Mouse (Mus musculus): ENCODE data around the gene Zfp423.

Gene Zfp423

DNA sequence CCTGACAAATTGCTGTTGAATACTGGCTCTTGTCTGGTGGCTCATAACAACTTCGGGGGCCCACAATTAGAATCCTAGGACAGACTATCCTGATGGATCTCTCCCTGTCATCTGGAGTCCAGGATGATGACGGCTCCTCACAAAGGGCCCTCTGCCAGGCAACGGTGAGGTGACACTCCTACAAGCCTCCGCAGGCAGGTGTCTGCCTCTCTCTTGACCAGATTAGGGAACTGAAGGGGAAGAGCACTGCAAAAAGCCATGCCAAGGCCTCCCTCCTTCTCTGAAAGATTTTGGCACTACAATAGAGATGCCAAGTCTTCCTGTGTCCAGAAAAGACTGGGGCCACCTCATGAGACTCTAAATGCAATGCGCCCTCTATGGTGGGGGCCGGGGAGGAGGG is 7.1 kb downstream of the Zfp423 start:
- CTCF ChIA-PET = no interaction called here

DNA sequence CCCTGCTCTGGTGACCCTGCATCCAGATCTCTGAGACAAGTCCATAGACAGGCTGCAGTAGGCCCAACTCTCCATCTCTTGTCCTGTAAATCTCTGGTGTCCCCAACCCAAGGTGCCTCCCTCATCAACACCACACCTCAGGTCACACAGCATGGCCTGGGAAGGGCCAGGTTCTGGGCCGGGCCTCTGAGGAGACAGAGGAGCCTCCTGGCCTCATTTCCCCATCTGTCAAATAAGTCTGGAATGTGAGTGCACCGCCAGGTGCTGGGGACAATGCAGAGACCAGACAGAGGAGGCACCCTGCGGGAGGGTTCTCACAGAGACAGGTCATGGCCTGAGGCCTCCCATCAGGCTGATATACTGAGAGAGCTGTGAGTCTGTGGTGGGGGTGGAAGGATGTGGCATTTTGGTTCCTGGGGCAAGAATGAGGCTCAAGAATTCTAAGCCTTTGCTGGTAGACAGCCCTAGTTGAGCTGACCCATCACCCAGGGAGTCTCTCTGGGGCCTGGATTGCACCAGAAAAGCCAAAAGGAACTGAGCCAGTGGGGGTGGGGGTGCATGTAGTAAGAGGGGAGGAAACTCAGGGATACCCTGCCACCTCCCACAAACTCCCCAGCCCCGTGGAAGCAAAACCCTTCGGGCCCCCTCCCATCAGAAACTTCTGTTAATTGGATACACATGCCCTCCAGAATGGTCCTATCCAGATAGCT is 15.0 kb downstream of the Zfp423 start:
- CTCF ChIA-PET = no interaction called here

GRCm38 (mm10) chr8:87943651-87944091 is 15.7 kb downstream of the Zfp423 start:
- CTCF ChIA-PET = no interaction called here

GRCm38 (mm10) chr8:87940646-87941045 is 18.7 kb downstream of the Zfp423 start:
- CTCF ChIA-PET = no interaction called here

DNA sequence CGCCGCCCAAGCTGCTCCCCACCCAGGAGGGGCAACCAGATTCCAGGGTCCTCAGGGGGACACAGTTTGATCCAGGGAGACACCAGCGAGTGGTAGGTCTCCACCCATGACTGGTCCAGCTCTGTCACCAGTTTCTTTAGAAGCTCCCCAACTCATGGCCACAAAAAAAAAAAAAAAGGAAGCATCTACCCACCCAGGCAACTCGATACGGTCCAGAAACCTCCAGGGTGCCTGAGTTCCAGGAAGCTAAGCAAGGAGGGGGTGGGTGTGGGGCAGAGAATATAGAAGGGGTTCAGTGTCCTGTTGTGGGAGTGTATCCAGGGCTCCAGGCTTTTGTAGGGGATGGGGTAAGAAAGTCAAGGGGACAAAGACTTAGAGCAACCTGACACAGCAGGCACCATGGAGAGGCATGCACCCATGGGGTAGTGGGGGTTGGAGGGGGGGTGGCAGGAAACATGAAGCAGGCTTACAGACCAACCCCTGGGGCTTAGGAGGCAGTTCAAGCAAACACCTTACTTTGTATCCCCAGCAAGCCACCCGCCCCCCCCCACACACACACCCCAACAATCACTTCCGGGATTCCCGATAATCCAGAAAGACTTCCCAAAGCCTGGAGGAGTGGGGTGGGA is 20.0 kb downstream of the Zfp423 start:
- CTCF ChIA-PET = no interaction called here

GRCm38 (mm10) chr8:87938351-87939232 is 20.8 kb downstream of the Zfp423 start:
- CTCF ChIA-PET = no interaction called here

DNA sequence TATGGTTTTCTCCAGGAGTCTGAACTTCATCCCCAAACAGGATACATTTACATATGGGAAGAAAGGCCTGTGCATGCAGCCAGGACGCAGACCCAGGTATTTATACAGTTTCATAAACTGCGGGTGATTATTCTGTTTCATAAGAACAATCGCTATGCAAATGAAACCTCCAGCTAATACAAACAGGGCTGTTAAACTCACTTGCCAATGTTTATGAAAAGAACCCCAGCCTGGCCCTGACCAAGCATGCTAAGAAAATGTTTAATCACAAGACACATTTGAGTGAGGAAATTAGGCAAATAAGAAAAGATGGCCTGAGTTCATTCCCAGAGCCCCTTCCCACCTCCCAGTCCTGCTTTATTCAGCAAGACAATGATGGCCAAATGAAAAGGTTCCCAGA is 22.2 kb downstream of the Zfp423 start:
- CTCF ChIA-PET = no interaction called here

DNA sequence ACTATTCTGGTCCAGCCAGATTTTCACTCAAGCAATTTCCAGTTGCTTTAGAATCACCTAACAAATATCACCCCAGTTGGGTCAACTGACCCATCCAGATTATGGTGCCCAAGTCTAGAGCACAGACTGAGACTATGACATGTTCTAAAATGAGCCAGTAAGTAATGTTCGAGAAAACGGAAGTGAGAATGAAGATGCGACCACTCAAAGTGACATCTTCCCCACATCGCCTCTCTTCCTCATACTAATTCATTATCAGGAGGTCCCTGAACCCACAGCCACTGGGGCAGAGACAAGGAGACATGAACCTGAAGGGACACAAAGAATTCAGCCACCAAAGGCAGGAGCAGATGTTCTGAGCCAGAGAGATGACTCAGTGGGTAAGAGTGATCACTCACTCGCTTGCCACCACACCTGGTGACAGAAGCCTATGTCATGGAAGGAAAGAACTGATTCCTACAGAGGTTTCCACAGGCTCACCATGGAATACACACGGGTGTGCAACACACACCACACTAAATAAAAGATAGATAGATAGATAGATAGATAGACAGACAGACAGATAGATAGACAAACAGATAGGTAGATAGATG is 24.2 kb downstream of the Zfp423 start:
- CTCF ChIA-PET = no interaction called here

GRCm38 (mm10) chr8:87934175-87934574 is 25.2 kb downstream of the Zfp423 start:
- CTCF ChIA-PET = no interaction called here

- CTCF ChIA-PET = no interaction called here
Measured at GRCm38 (mm10) chr8:87933752-87934151, 25.6 kb downstream of the Zfp423 start.

- CTCF ChIA-PET = no interaction called here
Measured at GRCm38 (mm10) chr8:87928857-87929256, 30.5 kb downstream of the Zfp423 start.

DNA sequence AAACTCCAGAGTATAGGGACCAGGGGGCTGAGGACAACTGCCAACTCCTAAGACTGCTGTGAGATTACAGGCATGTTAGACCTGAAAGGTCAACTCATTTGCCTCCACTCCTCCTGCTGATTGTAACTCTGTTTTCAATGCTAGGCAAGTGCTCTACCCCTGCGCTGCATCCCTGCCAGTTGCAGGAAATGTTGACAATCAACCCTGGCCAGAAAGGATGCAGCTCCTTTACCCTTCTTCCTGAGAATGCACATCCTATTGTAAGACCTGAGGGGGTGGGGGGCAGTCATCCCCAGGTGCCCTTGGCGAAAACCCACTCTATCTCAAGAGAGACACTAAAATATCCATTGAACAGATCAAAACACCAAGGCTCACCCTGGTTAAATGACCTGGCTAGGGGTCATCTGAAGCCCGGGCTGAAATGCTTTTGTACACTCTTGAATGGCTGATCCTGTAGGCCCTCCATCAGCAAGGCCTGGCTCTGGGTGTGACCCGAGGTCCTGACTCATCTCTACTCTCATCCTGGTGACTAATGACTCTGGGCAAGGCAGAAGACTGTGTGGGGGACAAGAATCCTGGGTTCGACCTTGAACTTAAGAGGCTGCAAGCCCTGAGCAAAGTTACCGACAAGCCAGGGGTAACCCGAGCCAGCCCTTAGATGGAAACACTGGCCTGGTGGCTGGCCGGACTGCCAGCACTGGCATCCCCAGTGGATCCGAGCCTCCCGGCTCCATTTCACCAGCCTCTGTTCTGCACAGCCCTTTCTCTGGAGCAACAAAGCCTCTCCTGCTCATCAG is 32.2 kb downstream of the Zfp423 start:
- CTCF ChIA-PET = no interaction called here

- CTCF ChIA-PET = no interaction called here
Measured at GRCm38 (mm10) chr8:87926098-87926890, 33.1 kb downstream of the Zfp423 start.

- CTCF ChIA-PET = no interaction called here
Measured at GRCm38 (mm10) chr8:87922936-87923335, 36.5 kb downstream of the Zfp423 start.

DNA sequence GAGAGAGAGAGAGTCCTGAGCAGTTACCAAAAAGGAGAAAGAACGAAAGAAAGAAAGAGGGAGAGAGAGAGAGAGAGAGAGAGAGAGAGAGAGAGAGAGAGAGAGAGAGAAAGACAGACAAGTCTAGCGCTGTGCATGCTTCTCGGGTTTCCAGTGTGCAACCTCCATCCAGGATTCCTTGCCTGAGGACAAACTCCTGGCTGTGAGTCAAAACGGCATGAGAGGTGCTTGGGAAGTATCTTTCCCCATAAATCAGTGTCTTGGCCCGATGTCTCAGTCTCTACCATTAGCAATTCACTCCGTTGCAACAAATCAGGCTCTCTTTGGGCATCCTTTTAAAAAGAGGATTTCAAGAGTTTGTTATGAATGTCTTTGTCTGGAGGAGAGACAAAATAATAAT is 36.9 kb downstream of the Zfp423 start:
- CTCF ChIA-PET = no interaction called here

DNA sequence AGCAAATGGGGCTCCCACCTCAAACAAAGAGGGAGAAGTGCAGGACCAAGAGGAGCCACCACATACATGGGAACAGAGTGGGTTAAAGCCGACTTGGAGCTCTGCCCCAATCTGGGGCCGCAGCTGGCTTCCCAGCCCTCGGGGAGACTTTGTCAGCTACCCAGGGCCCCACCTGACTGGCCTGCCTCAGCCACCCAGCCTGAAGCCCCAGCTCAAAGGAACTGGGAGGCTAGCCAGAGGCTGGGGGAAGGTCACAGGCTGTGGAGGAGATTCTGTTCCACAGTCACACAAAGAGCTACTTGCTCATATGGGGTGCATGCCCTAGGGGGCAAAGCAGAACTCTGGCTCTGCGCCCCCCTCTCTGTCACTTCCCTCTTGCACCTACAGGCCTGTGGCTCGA is 41.4 kb downstream of the Zfp423 start:
- CTCF ChIA-PET = no interaction called here

DNA sequence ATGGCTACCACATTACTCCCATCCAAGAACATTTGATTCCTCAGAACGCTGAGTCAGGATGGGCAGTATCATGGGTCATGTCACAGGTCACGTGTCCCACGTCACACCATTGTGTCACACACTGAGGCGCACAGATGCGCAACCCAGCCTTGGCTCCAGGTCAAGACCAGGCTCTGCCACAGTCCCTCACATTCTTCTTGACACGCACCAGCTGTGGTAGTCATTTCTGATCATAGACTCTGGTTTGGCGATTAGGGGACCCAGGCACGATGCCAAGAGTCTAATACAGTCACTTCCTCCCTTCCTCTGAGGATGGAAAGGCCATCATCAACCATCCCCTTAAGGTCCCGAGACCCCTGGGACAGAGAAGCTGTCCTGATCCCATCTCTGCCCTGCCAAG is 43.6 kb downstream of the Zfp423 start:
- CTCF ChIA-PET = no interaction called here

DNA sequence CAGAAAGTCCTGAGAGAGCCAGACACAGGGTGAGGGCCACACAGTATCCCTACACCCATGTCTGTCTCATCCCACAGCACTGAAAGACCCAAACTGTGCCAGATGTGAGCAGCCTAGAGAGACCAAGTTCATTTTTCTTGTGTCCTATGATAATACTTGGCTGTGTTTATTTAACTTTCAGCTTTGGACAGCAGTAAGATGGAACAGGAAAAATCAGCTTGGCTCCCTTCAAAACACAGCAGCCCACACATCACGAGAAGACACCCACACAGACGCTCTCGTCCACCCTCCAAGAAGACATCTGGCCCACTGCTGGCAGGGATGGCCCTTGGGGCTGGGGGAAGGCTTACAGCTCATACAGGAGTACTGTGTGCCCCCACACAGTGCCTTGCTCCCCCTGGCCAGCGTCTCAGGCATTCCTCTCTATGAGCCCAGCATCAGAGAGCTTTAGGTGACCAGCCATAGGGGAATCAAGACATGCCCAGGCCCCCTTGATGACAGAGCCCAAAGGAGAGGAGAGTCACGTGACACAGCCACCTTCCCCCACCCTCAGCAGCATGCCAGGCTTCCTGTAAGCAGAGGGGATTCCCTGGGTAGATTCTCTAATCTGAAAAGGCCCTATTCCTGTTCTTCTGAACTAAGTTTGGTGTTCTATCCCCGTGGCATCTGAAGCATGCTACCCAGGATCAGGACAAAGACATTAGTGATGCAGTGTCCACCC is 45.0 kb downstream of the Zfp423 start:
- CTCF ChIA-PET = no interaction called here

- CTCF ChIA-PET = no interaction called here
Measured at GRCm38 (mm10) chr8:87908940-87909339, 50.5 kb downstream of the Zfp423 start.

GRCm38 (mm10) chr8:87905404-87905803 is 54.0 kb downstream of the Zfp423 start:
- CTCF ChIA-PET = no interaction called here
